20 mouse cellular contexts compared by ENCODE assay signal in genomic region chr16:25871503-25871902, GRCm38 (mm10).
DNase-seq lines count a peak whose midpoint lies in the region; TF ChIP-seq lines count a peak whose summit lies in the region.
"Had no signal": no experiment of that assay in that cellular context is flagged by ENCODE, and none has a peak within 500 bp of the region (broad histone marks: within the 10 kb centered on the region; RNA-seq: fewer than 3 reads in every experiment).

No protein-coding gene starts in this region.

- no peaks in the 10 kb centered on the region for H3K36me3 ChIP-seq in ES-E14 (ENCODE audit: control insufficient read depth, insufficient read depth, low read length, poor library complexity, severe bottlenecking)
- H3K36me3 ChIP-seq: embryonic facial prominence, embryonic 13.5 days; embryonic facial prominence, embryonic 15.5 days; forebrain, embryonic 10.5 days; forebrain, embryonic 12.5 days had no signal

- peak; percentile 17 for DNase-seq in heart, adult 11 months
- DNase-seq in heart, postnatal 14 days = no peak
- peak; percentile 41 for DNase-seq in ES-E14 (ENCODE audit: low read depth, low spot score)
- peak; percentile 28 for DNase-seq in WW6 (ENCODE audit: low read depth, low spot score)
- no peak for DNase-seq in gastrocnemius, adult 2 months
- DNase-seq in cerebellum, adult 18-20 months = no peak
- no peak for DNase-seq in c-Kit-positive CD71-positive TER-119-positive erythroid progenitor cells, embryonic 14.5 days (ENCODE audit: low spot score)
- DNase-seq: adrenal gland, adult 8-10 months; adrenal gland, postnatal 14 days; adrenal gland, postnatal 36 days; cerebellum, adult 11 months; cerebellum, adult 2 months; cerebellum, adult 9-10 months; cerebellum, postnatal 10 days; cerebellum, postnatal 25 days had no signal

- no peak for TF ChIP-seq CTCF in gastrocnemius, adult 2 months (IDR thresholded peaks at IDR 0.05)

- no peaks in the 10 kb centered on the region for H3K4me1 ChIP-seq in ES-E14 (ENCODE audit: control insufficient read depth in 2 of 2, insufficient read depth in 2 of 2, low read length in 2 of 2, poor library complexity in 1 of 2)
- H3K4me1 ChIP-seq: embryonic facial prominence, embryonic 13.5 days; forebrain, embryonic 10.5 days; forebrain, embryonic 12.5 days had no signal

- no peak overlapping the region for H3K4me3 ChIP-seq in ES-E14 (ENCODE audit: insufficient read depth in 1 of 2, low read depth in 1 of 2, low read length in 2 of 2, poor library complexity in 1 of 2, severe bottlenecking in 1 of 2)
- H3K4me3 ChIP-seq in gastrocnemius, adult 2 months = no peak overlapping the region
- H3K4me3 ChIP-seq: embryonic facial prominence, embryonic 13.5 days; embryonic facial prominence, embryonic 15.5 days; erythroblast, embryonic 14.5 days; forebrain, embryonic 10.5 days; forebrain, embryonic 12.5 days had no signal

- intact Hi-C loops in heart, postnatal 14 days (cut with DNase I) = no loop called here
- intact Hi-C loops in gastrocnemius, adult 2 months (cut with DNase I) = no loop called here

- H3K9me3 ChIP-seq in ES-E14 (ENCODE audit: control insufficient read depth, insufficient read depth, low read depth, low read length) = no peaks in the 10 kb centered on the region
- H3K9me3 ChIP-seq: embryonic facial prominence, embryonic 13.5 days; embryonic facial prominence, embryonic 15.5 days; forebrain, embryonic 10.5 days; forebrain, embryonic 12.5 days had no signal

- H3K27ac ChIP-seq in ES-E14 (ENCODE audit: insufficient read depth, low read depth, low read length, poor library complexity, severe bottlenecking) = no peak overlapping the region
- H3K27ac ChIP-seq in gastrocnemius, adult 2 months = no peak overlapping the region
- H3K27ac ChIP-seq: embryonic facial prominence, embryonic 13.5 days; embryonic facial prominence, embryonic 15.5 days; forebrain, embryonic 10.5 days; forebrain, embryonic 12.5 days had no signal

- in situ Hi-C loops in ES-E14 (cut with MboI; ENCODE audit: low sequenced_read_pairs in 2 of 2, unreplicated experiment in 2 of 2) = no loop called here

- no peak overlapping the region for H3K9ac ChIP-seq in ES-E14 (ENCODE audit: insufficient read depth, low read depth, low read length, poor library complexity, severe bottlenecking)
- H3K9ac ChIP-seq: embryonic facial prominence, embryonic 13.5 days; embryonic facial prominence, embryonic 15.5 days; forebrain, embryonic 12.5 days had no signal

TF ChIP-seq in ES-E14, 5 proteins besides CTCF, POLR2A, EP300 and RAD21:
- TF ChIP-seq HCFC1 (IDR thresholded peaks at IDR 0.05; ENCODE audit: borderline replicate concordance, insufficient read depth, low read length) (no peak), MAFK (IDR thresholded peaks at IDR 0.05; ENCODE audit: insufficient read depth, low read depth, low read length) (no peak), CHD2 (IDR thresholded peaks at IDR 0.05; ENCODE audit: low read depth, low read length) (no peak), ZNF384 (IDR thresholded peaks at IDR 0.05; ENCODE audit: low read depth, low read length) (no peak), ZC3H11A (IDR thresholded peaks at IDR 0.05; ENCODE audit: borderline replicate concordance, low read depth, low read length) (no peak)

Comparison
In these comparisons a context has a peak if more than half of its experiments do, and no peak if none do; other contexts are left out.
1. DNase-seq: peak in heart, adult 11 months (single experiment), ES-E14 (single experiment) and WW6 (single experiment); none in heart, postnatal 14 days (0 of 2), gastrocnemius, adult 2 months (single experiment), cerebellum, adult 18-20 months (0 of 2) and c-Kit-positive CD71-positive TER-119-positive erythroid progenitor cells, embryonic 14.5 days (single experiment).